Mouse (Mus musculus) limb, embryonic 14.5 days (tissue): ENCODE measurements around the gene Il1f8. TPM values are rescaled to one million over a fixed set of nuclear protein-coding genes. Genes with fewer than 3 reads are reported as not detected.
"Not testable (repeated sequence)": the region's sequence is repeated elsewhere in the genome, so short reads cannot be mapped to it uniquely, and the experiment has no call there.

ENCODE experiments used
- ATAC-seq: fragments of 200-750 bp; cut with Nextera tagmentation; 2 replicates; pipeline ENCODE4 v1.8.0; 2017; ENCODE audit warnings: low read depth, moderate number of reproducible peaks, moderate TSS enrichment; ENCODE audit not compliant: low FRiP score
- DNase-seq: peaks from one replicate; pipeline ENCODE4 v3.0.0-alpha.2; 2015; ENCODE audit warnings: low spot score
- H3K27ac ChIP-seq: fragments of 300-500 bp; sonication (generic); replicated peaks from 2 replicates; pipeline ENCODE4 v1.5.1; 2014; ENCODE audit warnings: low read depth, mild to moderate bottlenecking, low read length, moderate library complexity, mixed read lengths
- H3K27me3 ChIP-seq: fragments of 300-500 bp; sonication (generic); 2 replicates; pipeline ENCODE4 v1.6.1; 2014; ENCODE audit warnings: low read length, mixed read lengths; ENCODE audit not compliant: control insufficient read depth, insufficient read depth
- H3K36me3 ChIP-seq: fragments of 300-500 bp; sonication (generic); 2 replicates; pipeline ENCODE4 v1.6.1; 2014; ENCODE audit warnings: mild to moderate bottlenecking, low read length, moderate library complexity, mixed read lengths; ENCODE audit not compliant: control insufficient read depth, insufficient read depth
- H3K4me1 ChIP-seq: fragments of 300-500 bp; sonication (generic); 2 replicates; pipeline ENCODE4 v1.6.1; 2014; ENCODE audit warnings: antibody characterized with exemption, low read length, mixed read lengths; ENCODE audit not compliant: control insufficient read depth, insufficient read depth
- H3K4me2 ChIP-seq: fragments of 300-500 bp; sonication (generic); replicated peaks from 2 replicates; pipeline ENCODE4 v1.6.1; 2014; ENCODE audit warnings: low read depth, mild to moderate bottlenecking, low read length, moderate library complexity; ENCODE audit not compliant: severe bottlenecking
- H3K4me3 ChIP-seq: fragments of 300-500 bp; sonication (generic); replicated peaks from 2 replicates; pipeline ENCODE4 v1.5.1; 2014; ENCODE audit warnings: low read length
- H3K9ac ChIP-seq: fragments of 300-500 bp; sonication (generic); 2 replicates; pipeline ENCODE4 v1.6.1; 2014; ENCODE audit warnings: mild to moderate bottlenecking, low read depth, low read length, moderate library complexity; ENCODE audit not compliant: severe bottlenecking
- H3K9me3 ChIP-seq: fragments of 300-500 bp; sonication (generic); 2 replicates; pipeline ENCODE4 v1.6.1; 2016; ENCODE audit warnings: low read length; ENCODE audit not compliant: control insufficient read depth
- POLR2A ChIP-seq: fragments of 200-500 bp; IDR thresholded peaks from 2 replicates; pipeline ENCODE4 v1.8.0; 2012; ENCODE audit warnings: inconsistent platforms, mild to moderate bottlenecking, moderate library complexity, borderline replicate concordance; ENCODE audit not compliant: insufficient read depth, insufficient read length; ENCODE audit errors: extremely low read depth
- WGBS: fragments of 180-500 bp; shearing (Covaris S2); extraction: QIAGEN DNeasy Blood & Tissue Kit; methylation state at CpG from one replicate; pipeline ENCODE4 v1.1.7; 2014; 5-methylcytosine and 5-hydroxymethylcytosine counted together
- polyA plus RNA-seq, 2 experiments: library from polyadenylated mRNA; depleted of rRNA in 1 of 2; stranded (reverse) in 1 of 2; unstranded in 1 of 2; fragments of >200 nt; fragmentation: Nextera tagmentation in 1 of 2; extraction: Ambion mirVana in 1 of 2; gene quantifications; 2 replicates each; pipeline versions ENCODE4 v1.2.1 to v1.2.3; 2012 to 2014

Il1f8 gene
- polyA plus RNA-seq (2012; rRNA removed) = not detected in 2 replicates
- polyA plus RNA-seq (2014; fragmentation: Nextera tagmentation; extraction: Ambion mirVana) = not detected in 2 replicates

- WGBS = 75% methylated on average over 2 of the region's 2 CpGs
- TF ChIP-seq POLR2A = no peak
- Histone ChIP-seq H3K9ac (no peak within 1 kb of the TSS), H3K27me3 (no peaks in the 10 kb centered on the region), H3K36me3 (no peaks in the 10 kb centered on the region), H3K4me2 (no peak within 1 kb of the TSS), H3K4me3 (no peak within 1 kb of the TSS), H3K27ac (no peak within 1 kb of the TSS), H3K4me1 (no peaks in the 10 kb centered on the region), H3K9me3 (no peaks in the 10 kb centered on the region)
- DNase-seq (no peak), ATAC-seq (no peak)
Measured at GRCm38 (mm10) chr2:24152861-24153260, at the start of gene Il1f8. TSS of gene Il1f8 (plus strand) at chr2:24153161.

GRCm38 (mm10) chr2:24103619-24104289, 49.2 kb upstream of the Il1f8 start:
- Histone ChIP-seq H3K27me3 (no peaks in the 10 kb centered on the region), H3K4me1 (no peaks in the 10 kb centered on the region), H3K9ac (no peak overlapping the region), H3K27ac (no peak overlapping the region), H3K4me2 (no peak overlapping the region), H3K36me3 (no peaks in the 10 kb centered on the region), H3K4me3 (no peak overlapping the region), H3K9me3 (no peaks in the 10 kb centered on the region)
- 76% methylated on average over 4 of the region's 4 CpGs for WGBS
- no peak for ATAC-seq
- TF ChIP-seq POLR2A = no peak
- DNase-seq = no peak

GRCm38 (mm10) chr2:24109085-24109484, 43.9 kb upstream of the Il1f8 start:
- TF ChIP-seq POLR2A = no peak

GRCm38 (mm10) chr2:24134373-24134772, 18.6 kb upstream of the Il1f8 start:
- Histone ChIP-seq H3K4me2 (no peak overlapping the region), H3K4me1 (no peaks in the 10 kb centered on the region), H3K9me3 (no peaks in the 10 kb centered on the region), H3K27me3 (no peaks in the 10 kb centered on the region), H3K4me3 (no peak overlapping the region), H3K9ac (no peak overlapping the region), H3K36me3 (no peaks in the 10 kb centered on the region), H3K27ac (no peak overlapping the region)
- no peak for TF ChIP-seq POLR2A
- 85% methylated on average over 1 of the region's 1 CpGs for WGBS
- DNase-seq (no peak), ATAC-seq (no peak)

More at GRCm38 (mm10) chr2:24109085-24109484, 43.9 kb upstream of the Il1f8 start:
- Histone ChIP-seq H3K4me2 (no peak overlapping the region), H3K9ac (no peak overlapping the region), H3K27me3 (no peaks in the 10 kb centered on the region), H3K4me3 (no peak overlapping the region), H3K36me3 (no peaks in the 10 kb centered on the region), H3K27ac (no peak overlapping the region), H3K9me3 (no peaks in the 10 kb centered on the region), H3K4me1 (no peaks in the 10 kb centered on the region)
- DNase-seq = no peak
- ATAC-seq = no peak

- H3K4me2 ChIP-seq = peak overlapping the region; percentile 31
- H3K36me3 ChIP-seq, H3K27me3 ChIP-seq, H3K9me3 ChIP-seq, H3K4me3 ChIP-seq, H3K4me1 ChIP-seq, H3K27ac ChIP-seq, H3K9ac ChIP-seq: not testable (repeated sequence)
- ATAC-seq (peak; percentile 77), DNase-seq (peak; percentile 52)
- 8% methylated on average over 14 of the region's 14 CpGs for WGBS
Measured at GRCm38 (mm10) chr2:24181683-24182331, 28.8 kb downstream of the Il1f8 start.

GRCm38 (mm10) chr2:24182423-24183147, 29.6 kb downstream of the Il1f8 start:
- peak overlapping the region; percentile 31 for H3K4me2 ChIP-seq
- WGBS = 51% methylated on average over 13 of the region's 13 CpGs
- not testable (repeated sequence) for H3K27me3 ChIP-seq, DNase-seq, ATAC-seq, H3K4me1 ChIP-seq, H3K36me3 ChIP-seq, H3K4me3 ChIP-seq, H3K9ac ChIP-seq, H3K9me3 ChIP-seq, H3K27ac ChIP-seq

- ATAC-seq, H3K27me3 ChIP-seq, H3K4me3 ChIP-seq, H3K36me3 ChIP-seq, DNase-seq, H3K4me2 ChIP-seq, H3K27ac ChIP-seq, H3K9me3 ChIP-seq, H3K4me1 ChIP-seq, H3K9ac ChIP-seq: not testable (repeated sequence)
Measured at GRCm38 (mm10) chr2:24184092-24184491, 31.1 kb downstream of the Il1f8 start.
